Mouse (Mus musculus) T-cell, adult 2 months (primary cell): ENCODE data around the gene Pak2.
A peak's percentile ranks its signal among the peaks of the same experiment; 100 is the strongest.
"Not testable (repeated sequence)": the region's sequence is repeated elsewhere in the genome, so short reads cannot be mapped to it uniquely, and the experiment has no call there.

Experiments used
- DNase-seq: peaks from one replicate; pipeline ENCODE4 v3.0.0; 2022; ENCODE audit warnings: low spot score

Gene Pak2

DNA sequence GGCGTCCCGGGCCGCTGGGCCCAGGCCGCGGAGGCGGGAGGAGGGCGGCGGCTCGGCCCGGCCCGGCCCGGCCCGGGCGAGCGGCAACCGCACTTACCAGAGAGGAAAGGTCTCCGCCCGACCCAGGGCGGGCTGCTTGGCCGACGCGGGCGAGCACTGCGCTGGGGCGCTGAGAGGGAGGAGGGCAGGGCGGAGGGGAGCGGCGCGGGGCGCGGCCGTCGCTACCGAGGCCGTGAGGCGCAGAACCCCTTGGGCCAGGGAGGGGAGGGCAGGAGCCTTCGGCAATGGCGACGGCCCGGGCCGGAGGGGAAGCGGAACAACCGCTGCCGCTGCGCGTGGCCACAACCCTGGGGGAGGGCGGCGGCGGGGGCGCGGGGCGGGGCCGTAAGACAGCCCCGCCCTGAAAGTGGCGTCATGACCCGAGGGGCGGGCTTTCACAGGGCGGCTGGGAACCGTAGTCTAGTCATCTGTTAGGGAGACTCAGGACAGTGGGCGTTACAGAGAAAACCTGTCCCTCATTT, at the start of gene Pak2:
TSS of gene Pak2 (minus strand) at position 352 of the 521 bp plus-strand sequence.
- DNase-seq: peak; percentile 82

DNA sequence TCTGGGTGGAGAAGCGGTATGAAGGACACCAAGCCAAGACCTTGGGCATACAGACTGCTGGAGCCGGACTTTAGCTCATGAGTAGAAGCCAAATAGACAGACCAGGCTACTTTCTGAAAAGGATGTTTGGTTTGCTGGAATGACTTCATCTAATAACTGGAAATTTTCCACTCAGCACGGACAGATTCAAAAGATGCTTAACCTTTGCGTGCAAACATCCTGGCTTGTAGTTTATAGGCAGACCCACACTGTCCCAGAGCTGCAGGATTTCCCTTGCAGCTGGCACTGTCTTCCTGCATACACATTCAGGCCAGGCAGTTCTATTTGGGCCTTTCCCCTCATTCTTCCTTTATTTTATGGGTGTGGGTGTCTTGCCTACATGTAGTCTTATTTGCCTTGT, 47.9 kb upstream of the Pak2 start:
- DNase-seq: no peak

DNA sequence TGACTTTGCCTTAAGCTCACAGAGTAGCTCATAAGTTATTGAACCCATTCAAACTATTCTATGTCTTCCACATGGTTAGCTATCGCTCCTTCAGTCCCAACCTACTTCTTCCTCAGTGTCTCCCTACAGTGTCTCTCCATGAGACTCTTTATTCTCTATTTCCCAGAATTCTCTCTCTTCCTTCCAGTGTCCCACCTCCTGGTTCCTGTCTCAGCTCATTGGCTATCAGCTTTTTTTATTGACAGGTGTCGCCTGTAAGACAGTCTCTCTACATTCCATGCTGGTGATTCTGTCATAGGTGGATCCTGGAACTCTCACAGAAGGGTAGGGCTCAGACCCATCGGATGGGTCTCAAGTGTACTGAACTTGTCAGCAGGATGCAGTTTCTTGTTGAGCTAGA, 46.2 kb upstream of the Pak2 start:
- DNase-seq: no peak

DNA sequence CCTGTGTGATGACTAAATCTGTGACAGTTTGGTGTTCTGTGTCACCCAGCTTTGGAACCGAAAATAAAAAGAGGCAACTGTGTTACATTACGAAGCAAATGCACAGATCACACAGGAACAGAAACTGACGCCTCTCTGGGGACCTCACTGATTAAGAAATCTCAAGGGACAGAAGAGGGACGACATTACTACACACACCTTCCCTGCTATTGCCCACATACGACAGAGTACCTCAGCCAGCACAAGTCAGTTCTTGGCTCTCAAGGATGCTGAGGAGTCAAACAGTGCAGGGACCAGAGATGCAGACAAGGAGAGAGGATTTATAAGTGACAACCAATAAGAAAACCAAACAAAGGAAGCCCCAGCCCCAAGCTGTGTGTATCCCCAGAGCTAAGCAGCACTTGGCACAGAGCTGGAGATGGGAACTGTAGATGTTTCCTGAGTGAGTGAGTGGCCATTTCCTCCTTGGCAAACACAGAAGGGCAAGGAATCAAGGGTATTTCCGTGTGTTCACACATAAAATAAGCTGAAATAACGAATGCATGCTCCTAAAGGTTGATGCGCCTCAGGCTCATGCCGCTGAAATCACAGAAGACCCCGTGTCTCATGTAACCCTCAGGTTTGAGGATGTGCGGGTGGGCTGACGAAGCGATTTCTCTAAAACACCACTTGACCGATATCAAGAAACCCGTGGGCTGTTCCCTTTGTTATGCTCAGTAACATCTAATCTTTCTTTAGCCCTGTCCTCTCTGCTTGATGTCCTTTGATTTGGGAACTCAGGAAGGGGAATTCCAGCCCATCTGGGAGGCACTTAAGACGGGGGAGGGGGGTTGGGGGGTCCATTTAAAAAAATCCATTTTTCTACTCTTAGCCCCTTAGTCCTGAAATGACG, 45.5 kb upstream of the Pak2 start:
- no peak for DNase-seq

DNA sequence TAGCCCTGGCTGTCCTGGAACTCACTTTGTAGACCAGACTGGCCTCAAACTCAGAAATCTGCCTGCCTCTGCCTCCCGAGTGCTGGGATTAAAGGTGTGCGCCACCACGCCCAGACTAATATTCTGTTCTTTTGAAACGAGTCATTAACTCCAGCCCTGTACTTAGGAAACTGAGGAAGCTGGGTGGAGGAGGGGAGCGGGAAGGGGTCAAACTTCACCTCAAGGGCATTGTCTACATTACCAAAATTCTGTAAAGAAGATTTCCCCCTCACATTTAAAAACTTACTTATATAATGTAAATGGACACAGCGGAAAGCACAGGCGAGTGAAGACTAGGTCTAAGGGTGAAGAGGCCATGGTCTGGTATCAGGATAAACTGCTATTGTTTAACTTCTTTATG, 44.9 kb upstream of the Pak2 start:
- no peak for DNase-seq

DNA sequence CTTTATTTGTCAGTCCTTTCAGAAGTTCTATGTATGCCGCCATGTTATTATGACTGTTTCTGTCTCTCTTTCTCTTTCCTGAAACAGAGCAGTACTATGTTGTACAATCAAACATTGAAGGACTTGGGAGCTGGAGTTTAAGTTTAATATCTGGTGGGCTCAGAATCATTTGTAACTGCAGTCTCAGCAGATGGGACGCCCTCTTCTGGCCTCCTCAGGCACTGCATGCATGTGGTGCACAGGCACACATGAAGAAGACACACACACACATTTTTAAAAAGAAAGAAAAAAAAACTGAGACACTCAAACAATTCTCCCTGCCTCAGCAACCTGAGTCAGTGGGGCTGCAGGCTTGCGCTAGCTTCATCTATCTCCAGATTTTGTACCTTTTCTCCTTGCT, 41.3 kb upstream of the Pak2 start:
- no peak for DNase-seq

DNA sequence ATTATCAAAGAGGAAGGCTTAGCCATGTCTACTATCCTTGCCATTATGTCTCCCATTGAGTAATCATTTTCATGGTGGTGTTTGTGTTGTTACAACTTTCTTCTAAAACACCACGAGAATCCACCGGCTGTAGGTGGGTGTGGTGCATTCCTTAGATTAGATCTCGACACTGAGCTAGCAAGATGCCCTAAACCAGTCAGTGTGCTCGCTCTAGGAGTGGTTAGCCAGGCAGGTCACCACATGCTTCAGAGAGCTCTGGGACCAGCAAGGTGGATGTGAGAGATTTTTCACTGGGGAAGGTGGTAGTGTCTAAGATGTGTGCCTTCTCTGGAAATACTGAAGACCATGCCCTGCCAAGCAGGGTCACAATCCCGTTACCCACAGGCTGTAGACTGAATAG, 37.0 kb upstream of the Pak2 start:
- no peak for DNase-seq

DNA sequence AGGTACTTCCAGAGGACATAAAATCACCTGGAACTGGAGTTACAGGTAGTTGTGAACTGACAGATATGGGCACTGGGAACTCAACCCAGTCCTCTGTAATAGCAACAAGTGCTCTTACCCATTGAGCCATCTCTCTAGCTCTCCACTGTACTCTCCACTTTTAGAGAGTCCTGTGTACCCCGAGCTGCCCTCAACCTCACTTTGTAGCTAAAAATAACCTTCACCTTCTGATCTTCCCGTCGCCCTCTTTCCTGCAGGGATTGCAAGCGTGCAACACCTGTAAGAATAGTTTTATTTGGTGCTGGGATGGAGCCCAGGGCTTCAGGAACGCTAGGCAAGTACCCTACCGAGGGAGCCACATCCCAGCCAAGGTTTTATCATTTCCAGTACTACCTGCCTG, 36.6 kb upstream of the Pak2 start:
- no peak for DNase-seq

DNA sequence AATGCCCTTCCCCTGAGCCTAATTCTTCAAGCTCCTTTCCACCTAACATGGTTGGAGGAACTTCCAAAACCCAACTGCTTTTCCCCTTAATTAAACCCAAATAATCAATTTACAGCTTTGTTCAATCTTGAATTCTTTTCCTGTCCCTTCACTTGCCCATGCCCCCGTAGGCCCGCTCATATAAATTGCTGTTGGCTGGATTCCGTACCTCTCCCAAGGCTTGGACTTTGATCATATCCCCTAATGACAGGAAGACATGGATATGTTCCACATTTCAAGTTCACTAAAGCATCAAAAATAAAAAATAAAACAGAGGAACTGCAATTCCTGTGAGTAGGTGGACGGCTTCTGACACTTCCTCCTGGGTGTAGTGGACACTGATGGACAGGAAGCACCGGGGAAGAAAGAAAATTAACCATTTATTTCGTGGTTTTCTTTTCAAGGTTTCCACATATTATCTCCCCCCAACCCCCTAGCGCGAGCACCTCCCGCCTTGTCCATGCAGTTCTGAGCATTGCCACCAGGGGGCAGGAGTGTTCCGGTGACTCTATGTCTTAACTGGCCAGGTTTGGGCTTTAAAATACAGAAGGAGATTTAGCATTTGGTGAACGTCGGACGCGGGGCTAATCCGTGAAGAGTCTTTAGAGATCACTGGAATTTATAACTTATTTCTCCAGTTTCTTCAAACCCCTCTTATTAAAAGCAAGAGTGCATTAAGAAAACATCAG, 36.0 kb upstream of the Pak2 start:
- peak; percentile 82 for DNase-seq

DNA sequence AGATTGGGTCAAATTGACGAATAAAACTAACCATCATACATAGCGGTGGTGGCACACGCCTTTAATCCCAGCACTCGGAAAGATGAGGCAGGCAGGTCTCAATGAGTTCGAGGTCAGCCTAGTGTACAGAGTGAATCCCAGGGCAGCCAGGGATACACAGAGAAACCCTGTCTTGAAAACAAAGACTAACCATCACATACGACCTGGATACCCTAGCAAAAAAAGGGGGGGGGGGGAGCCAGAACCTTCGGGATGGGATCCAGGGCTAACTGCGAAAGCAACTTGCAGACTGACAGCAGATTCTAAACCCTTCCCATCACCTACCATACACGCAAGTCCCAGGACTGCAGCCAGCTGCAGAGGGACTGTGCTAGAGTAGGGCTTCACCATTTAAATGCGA, 35.3 kb upstream of the Pak2 start:
- no peak for DNase-seq

DNA sequence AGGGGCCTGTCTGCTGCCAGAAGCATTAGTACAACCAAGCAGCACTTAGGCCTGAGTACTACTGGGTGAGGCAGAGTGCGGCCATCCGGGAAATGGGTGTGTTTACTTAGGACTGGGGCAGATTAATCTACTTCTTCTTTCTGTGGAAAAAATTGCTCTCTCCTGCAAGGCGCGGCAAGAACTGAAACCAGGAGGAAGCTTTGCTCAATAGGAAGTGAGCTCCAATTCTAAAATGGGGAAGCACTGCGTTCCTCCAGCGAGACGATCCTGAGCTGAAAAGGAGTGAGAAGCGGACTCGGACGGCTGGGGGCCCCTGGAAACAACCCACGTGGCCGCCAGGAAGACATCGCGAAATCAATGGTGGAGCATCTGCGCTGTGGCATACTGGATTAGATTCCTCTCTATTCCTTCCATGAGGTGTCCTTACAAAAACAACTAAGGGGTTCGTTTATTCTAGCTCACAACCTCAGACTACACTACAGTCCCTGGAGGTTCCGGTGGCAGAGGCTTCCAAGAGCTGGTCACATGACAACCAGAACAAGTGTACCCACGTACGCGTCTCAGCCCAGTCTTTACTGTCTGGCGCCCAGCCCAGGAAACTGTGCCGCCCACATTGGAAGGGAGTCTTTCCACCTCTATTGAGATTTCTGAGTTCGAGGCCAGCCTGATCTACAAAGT, 34.5 kb upstream of the Pak2 start:
- DNase-seq: peak; percentile 86

DNA sequence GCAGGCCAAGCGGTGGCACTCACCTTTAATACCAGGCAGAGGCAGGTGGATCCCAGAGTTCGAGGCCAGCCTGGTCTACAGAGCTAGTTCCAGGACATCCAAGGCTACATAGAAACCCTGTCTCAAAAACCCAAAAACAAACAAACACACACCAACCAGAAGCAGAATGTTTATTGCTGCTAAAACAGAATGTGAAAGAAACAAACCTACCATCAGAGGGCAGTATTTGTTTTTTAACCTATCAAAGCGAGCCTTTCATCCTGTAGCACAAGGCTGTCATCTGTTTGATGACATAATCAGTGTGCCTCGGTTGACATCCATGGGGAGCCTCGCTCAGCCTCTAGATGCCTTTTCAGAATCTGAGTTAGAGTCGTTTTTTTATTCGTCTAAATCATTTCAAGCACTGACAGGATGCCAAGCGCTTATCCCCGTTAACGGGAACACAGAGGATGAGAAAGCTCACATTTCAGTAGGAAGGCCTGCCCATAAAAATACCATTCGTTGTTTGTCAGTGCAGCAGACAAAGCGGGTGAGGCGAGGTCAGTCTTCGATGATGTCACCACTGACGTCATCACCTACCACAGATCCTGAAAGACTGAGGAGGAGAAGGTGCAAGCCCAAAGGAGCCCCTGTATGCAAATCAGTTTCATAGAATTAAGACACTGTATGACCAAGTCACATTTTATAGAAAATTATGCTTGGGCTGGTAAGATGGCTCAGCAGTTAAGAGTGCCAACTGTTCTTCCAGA, 32.0 kb upstream of the Pak2 start:
- DNase-seq: peak; percentile 60

DNA sequence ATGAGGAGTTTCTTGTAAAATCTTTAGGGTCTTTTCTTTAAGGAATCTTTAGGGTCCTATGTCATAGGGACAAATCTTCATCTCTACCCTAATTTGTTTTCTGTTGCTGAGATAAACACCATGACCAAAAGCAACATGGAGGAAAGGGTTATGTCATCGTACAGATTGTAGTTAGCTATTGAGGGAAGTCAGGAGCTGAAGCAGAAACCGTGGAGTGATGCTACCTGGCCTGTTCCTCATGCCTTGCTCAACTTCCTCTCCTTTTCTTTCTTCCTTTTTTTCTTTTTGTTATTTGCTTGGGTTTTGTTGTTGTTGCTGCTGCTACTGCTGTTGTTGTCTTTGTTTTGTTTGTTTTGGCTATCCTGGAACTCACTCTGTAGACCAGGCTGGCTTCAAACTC, 29.4 kb upstream of the Pak2 start:
- DNase-seq: no peak

DNA sequence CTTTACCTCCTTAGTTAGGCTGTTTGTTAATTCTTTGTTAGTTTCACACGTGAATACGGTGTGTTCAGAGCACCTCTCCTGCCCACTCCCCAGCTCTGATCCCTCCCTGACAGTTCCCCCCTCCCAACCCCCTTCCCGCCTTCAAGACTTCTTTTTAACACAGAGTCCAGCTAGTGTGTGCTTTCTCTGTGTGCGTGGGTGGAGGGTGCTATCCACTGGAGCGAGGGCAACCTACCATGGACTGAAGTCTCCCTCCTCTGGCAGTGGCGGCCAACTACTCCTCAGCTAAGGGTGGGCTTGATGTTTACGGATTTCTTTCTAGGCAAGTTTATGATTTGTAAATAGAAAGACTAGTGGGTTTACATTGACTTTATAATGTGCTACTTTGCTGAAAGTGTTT, 29.0 kb upstream of the Pak2 start:
- DNase-seq: peak; percentile 63

DNA sequence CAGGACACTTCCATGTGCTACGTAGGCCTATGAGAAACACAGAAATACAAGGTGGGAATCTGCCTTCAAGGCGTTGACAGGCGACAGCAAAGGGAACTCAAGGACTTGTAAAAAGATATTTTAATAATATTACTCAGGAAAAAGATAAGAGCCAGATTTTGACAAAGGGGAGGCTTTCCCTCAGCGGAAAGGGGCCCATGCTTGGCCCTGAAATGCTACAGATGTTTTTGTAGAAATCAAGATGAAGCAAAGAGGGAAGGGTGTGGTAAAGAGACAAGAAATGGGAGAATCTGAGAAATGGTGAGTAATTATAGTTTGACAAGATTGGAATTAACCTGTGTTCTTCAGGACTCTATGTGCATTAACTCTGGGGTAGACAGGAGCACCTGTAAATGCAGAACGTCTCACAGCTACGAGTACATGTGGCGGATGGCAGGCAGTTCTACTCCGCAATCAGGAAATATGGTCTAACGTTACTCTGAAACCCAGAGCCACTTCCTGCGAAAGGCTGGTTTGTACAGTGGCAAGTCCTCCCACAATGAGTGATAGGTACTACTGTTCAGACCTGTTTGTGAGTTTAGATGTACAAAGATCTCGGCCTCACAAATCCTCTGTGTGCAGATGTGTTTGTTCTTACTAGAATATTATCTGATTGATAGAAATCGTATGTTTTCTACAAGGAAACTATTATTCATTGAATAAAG, 28.4 kb upstream of the Pak2 start:
- DNase-seq: peak; percentile 81

DNA sequence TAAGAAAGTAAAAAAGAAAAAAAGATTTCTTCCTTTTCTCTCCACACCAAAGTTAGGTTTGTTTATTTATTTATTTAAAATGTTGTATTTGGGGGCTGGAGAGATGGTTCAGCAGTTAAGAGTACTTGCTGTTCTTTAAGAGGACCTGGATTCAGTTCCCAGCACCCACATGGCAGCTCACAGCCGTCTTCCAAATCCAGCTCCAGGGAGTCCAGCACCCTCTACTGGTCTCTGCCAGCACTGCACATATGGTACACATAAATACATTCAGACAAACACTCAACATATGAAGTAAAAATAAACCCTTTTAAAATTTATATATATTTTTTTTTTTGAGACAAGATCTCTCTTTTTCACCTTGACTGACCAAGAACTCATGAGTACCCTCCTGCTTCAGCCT, 26.6 kb upstream of the Pak2 start:
- no peak for DNase-seq

DNA sequence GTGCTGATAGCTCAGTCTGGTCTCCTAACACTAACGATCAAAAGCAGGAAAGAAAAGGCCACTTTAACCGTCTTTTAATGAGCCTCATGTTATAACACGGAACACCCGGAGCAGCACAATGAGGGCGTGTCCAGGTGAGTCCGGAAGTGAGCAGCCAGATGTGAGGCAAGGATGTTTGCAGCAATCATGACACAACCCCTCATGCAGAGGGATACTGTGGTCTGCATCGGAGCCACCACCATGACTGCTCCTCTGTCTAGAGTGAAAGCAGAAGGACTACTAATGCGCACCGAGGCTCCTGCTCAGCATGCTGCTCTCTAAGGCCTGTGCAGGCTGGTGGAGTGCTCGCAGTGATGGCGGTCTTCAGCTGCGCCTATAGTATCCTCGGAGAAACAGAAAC, 23.2 kb upstream of the Pak2 start:
- DNase-seq: no peak

DNA sequence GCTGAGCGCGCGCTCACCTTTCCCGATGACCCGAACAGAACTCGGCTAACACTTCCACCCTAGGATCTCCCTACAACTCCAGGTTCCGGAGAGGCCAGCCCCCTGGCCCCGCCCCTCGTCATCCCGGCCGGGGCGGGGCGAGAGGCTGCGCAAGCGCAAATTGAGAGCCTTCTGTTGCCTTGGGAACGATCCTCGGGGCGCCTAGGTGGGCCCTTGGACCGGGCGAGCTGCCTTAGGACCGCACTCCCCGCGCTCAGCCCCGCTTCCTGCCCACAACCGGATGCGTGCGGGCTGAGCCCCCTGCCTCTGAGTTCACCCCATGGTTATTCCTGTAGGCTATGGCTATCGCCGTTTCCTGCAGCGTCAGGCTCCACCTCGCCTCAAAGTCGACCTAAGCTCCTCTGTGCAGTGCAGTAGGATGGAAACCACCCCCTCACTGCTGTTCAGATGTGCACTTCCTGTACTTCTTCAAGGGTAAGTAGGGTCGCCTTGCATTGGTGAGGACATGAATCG, 20.6 kb upstream of the Pak2 start, which contains the start of the genes Pigx and Cep19:
TSS of gene Pigx (minus strand) at position 103 of the 513 bp plus-strand sequence.
TSS of gene Cep19 (plus strand) at position 163 of the 513 bp plus-strand sequence.
- DNase-seq: peak; percentile 88

DNA sequence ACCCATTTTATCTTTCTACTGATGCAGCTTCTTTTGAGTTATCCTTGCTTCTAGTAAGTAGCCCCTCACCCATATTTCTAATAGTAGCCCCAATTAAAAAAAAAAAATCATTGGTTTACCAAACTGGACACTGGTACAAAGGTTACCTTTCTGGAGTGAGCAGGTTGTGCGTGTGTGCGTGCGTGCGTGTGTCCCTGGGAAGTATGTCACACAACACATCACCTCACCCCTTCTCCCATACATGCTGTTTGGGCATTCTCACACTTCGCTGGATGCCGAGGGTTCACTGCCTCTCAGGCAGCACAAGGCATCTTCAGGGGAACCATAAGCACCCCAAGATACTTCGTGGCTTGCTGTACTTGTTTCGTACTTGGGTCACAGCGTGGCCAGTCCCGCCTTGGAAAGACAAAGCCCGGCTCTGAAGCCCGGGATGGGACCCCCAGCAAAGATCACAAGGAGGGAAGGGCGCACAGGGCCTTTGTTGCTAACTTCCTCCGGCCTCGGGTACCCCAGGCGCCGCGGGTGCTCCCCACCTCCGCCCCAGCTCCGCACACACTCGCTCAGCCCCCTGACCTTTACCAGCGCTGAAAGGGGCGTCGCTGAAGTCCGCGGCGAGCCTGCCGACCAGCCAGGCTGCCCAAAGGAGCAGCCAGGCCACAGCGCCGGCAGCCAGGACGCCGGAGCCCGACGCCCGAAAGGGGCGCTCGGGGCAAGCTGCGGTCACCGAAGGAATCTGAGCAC, 19.9 kb upstream of the Pak2 start:
- no peak for DNase-seq

DNA sequence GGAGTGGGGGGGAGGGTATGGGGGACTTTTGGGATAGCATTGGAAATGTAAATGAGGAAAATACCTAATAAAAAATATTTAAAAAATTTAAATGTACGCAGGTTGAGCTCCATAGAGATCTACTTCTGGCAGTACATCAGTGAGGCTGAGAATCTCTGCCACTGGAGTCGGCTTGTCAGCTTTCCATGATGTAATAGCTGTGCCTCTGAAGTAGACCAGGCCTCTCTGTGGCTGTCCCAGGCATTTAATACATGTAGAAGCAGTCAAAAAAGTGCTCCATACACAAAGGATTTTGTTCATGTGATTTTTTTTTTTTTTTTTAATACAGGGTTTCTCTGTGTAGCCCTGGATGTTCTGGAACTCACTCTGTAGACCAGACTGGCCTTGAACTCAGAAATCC, 18.6 kb upstream of the Pak2 start:
- DNase-seq: not testable (repeated sequence)
